Mouse (Mus musculus): ENCODE results near the gene Vgll4.

Vgll4 gene

GRCm38 (mm10) chr6:114871010-114871660 is 98.7 kb downstream of the Vgll4 start:
- 83% methylated on average over 14 of the region's 14 CpGs for WGBS

- 72% methylated on average over 6 of the region's 6 CpGs for WGBS
Measured at GRCm38 (mm10) chr6:114869501-114870076, 100.2 kb downstream of the Vgll4 start.

- WGBS = 81% methylated on average over 7 of the region's 7 CpGs
Measured at GRCm38 (mm10) chr6:114868656-114869055, 101.1 kb downstream of the Vgll4 start.

GRCm38 (mm10) chr6:114866619-114867018 is 103.2 kb downstream of the Vgll4 start:
- 74% methylated on average over 4 of the region's 4 CpGs for WGBS

GRCm38 (mm10) chr6:114866078-114866477 is 103.7 kb downstream of the Vgll4 start:
- 25% methylated on average over 3 of the region's 3 CpGs for WGBS

DNA sequence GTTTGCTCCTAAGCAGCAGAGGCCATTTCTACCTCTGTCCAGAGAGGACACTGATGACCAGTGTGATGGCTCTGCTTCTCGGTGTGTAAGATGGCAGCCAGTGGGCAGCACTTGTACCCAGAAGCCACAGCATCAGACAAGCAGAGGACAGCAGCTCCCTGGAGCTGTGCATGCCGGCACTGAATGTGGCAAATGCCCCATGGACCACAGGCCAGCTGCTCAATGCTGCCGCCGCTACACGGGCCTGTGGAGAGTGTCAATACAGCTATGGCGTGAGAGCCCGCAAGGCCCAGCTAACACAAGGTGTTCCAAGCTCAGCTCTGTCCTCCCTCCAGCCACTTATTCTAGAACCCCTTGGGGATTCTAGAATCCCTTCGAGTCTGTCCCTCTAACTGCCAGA is 105.4 kb downstream of the Vgll4 start:
- WGBS = 82% methylated on average over 8 of the region's 8 CpGs

- WGBS = 81% methylated on average over 5 of the region's 5 CpGs
Measured at GRCm38 (mm10) chr6:114863501-114863900, 106.3 kb downstream of the Vgll4 start.

DNA sequence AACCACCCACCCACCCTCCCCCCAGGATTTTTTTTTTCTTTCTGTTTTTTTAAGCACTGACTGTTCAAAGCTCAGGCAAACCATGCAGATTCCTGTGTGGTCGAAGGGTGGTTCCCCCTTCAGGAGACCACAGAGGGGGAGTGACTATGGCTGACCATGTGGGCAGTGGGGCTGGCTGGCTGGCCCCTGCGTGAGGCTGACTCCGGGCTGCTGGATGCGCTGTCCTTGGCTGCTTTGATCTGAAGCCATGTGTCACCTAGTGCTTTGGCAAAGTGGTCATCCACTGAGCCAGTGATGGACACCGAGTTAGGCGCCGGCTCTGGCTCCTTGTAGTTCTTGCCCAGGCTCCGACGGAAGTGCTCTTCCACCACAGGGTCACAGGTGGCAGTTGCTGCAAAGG is 107.7 kb downstream of the Vgll4 start:
- WGBS = 62% methylated on average over 9 of the region's 9 CpGs

GRCm38 (mm10) chr6:114861591-114861990 is 108.2 kb downstream of the Vgll4 start:
- WGBS = 33% methylated on average over 9 of the region's 9 CpGs

GRCm38 (mm10) chr6:114860677-114861568 is 108.9 kb downstream of the Vgll4 start:
- 57% methylated on average over 14 of the region's 14 CpGs for WGBS

- WGBS = 43% methylated on average over 4 of the region's 4 CpGs
Measured at GRCm38 (mm10) chr6:114858722-114859053, 111.1 kb downstream of the Vgll4 start.

- WGBS = 69% methylated on average over 3 of the region's 3 CpGs
Measured at GRCm38 (mm10) chr6:114857996-114858721, 111.6 kb downstream of the Vgll4 start.

DNA sequence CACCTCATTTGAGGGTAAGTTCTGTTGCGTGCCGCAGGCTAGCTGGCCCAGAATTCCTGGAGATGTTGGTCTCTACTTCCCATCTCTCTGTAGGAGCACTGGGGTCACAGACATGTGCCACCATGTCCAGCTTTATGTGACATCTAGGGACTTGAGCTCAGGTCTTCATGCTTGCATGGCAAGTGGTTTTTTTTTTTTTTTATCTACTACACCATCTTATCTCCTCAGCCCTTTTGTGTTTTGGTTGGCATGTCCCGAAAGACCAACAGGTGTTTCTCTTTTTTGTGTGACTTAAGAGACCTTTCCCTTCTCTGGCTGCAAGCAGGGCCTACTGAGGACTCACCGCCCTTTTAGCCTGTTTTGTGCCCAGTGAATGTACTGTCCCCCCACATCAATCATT is 113.3 kb downstream of the Vgll4 start:
- WGBS = 86% methylated on average over 4 of the region's 4 CpGs

DNA sequence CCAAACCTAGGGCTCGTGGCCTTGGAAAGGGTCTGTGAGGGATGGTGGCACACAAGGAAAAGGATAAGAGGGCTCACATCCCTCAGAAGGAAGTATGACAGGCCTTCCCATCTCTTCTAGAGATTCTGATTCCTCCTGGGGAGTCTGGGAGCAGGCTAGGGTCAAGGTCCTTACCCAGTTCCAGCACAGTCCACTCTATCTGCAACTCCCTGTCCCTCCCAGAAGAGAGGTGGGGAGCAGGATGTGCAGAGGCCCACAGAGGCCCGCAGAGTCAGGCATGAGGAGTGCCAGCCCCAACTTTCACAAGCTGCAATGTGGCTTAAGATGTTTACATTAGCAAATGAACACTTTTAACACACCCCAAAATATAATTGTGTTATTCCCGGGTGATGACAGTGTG is 114.2 kb downstream of the Vgll4 start:
- WGBS = 72% methylated on average over 3 of the region's 3 CpGs

DNA sequence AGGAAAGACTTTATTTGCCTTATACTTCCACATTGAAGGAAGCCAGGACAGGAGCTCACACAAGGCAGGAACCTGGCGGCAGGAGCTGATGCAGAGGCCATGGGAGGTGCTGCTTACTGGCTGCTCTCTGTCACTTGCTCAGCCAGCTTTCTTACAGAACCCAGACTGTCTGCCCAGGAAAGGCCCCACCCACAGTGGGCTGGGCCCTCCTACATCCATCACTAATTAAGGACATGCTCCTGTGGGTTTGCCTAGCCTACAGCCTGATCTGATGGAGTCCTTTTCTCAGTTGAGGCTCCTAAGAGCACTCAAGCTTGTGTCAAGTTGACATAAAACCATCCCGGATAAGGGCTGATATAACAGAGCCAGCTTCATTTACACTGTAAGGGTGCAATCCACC is 115.4 kb downstream of the Vgll4 start:
- WGBS = 49% methylated on average over 2 of the region's 2 CpGs

- 64% methylated on average over 3 of the region's 3 CpGs for WGBS
Measured at GRCm38 (mm10) chr6:114852739-114853138, 117.1 kb downstream of the Vgll4 start.

DNA sequence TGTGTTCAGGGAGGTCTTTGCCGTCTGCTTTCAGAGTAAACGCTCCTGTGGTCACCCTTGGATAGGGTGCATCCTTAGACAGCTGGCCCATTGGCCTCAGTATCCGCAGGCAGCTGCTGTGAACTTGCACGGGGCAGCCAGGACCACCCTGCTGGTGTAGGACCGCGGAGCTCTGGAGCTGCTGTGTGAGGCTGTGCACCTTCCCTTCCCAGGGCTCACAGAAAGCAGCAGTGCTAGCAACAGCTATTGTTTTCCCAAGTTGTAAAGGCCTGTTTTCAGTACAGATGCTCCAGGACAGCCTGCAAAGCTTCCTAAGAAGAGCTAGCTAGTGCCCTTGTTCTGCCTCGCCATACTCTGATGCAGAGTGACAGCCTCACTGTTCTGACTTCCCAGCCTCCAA is 118.1 kb downstream of the Vgll4 start:
- 77% methylated on average over 7 of the region's 7 CpGs for WGBS

DNA sequence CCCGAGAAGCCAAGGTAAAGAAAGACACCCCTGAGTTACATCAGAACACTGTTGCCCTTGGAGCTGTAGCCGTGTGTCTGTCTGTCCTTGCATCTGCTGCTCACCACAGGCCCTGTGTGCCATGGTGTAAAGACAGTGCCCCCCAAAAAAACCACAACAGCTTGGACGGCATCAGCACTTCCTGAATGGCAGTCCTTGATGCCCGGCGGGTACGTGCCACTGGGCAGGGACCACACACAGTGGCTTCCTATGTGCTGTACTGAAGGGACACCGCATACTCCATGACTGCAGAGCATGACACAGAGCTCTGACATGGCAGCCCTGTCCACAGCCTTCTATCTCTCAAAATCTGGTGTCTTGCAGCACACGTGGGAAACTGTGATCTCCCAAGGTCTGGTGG is 120.0 kb downstream of the Vgll4 start:
- WGBS = 89% methylated on average over 8 of the region's 8 CpGs

GRCm38 (mm10) chr6:114848761-114849160 is 121.0 kb downstream of the Vgll4 start:
- 71% methylated on average over 7 of the region's 7 CpGs for WGBS

GRCm38 (mm10) chr6:114847582-114848174 is 122.1 kb downstream of the Vgll4 start:
- 82% methylated on average over 12 of the region's 12 CpGs for WGBS

GRCm38 (mm10) chr6:114846153-114846772 is 123.5 kb downstream of the Vgll4 start:
- WGBS = 69% methylated on average over 4 of the region's 4 CpGs

Measured in cerebral cortex, adult 2 months (tissue).